Mouse (Mus musculus): ENCODE measurements around the gene Sftpa1. TPM values are rescaled to one million over a fixed set of nuclear protein-coding genes. Genes with fewer than 3 reads are reported as not detected.

Sftpa1 gene
- polyA plus RNA-seq, 3 experiments from 2014 or later, result not detected

- ATAC-seq, result no peak
Measured at GRCm38 (mm10) chr14:41162663-41163062, 31.1 kb downstream of the Sftpa1 start.

GRCm38 (mm10) chr14:41167278-41167677 lies 35.7 kb downstream of the Sftpa1 start:
- ATAC-seq, result no peak

GRCm38 (mm10) chr14:41168567-41168966 lies 37.0 kb downstream of the Sftpa1 start:
- no peak for ATAC-seq

GRCm38 (mm10) chr14:41170514-41170913 lies 38.9 kb downstream of the Sftpa1 start:
- no peak for ATAC-seq

- no peak for ATAC-seq
Measured at GRCm38 (mm10) chr14:41174802-41175201, 43.2 kb downstream of the Sftpa1 start.

GRCm38 (mm10) chr14:41185059-41185821 lies 53.7 kb downstream of the Sftpa1 start, which contains the start of gene Sftpd:
Gene Sftpd, minus strand, starts transcription at chr14:41185149.
- ATAC-seq, result no peak

Other genes with a start within 250 kb of the Sftpa1 start
- 1 to 10 TPM in 1 of 3 experiments, under 1 TPM in 2; 0.39 to 1.4 (median 0.71) TPM for gene Sh2d4b, start 238.5 kb upstream of the Sftpa1 start, polyA plus RNA-seq (2017; shearing (Covaris generic))
- gene Tspan14, start 165.0 kb upstream of the Sftpa1 start, polyA plus RNA-seq (2017; shearing (Covaris generic)), result 10 to 100 TPM; 52.1 to 82.3 (median 65.1) TPM
- gene Fam213a, start 118.0 kb upstream of the Sftpa1 start, polyA plus RNA-seq (2017; shearing (Covaris generic)), result 1 to 10 TPM; 8.0 to 9.7 (median 8.3) TPM
- gene Dydc2, start 62.6 kb upstream of the Sftpa1 start, polyA plus RNA-seq (2017; shearing (Covaris generic)), result not detected
- not detected for gene Dydc1, start 58.9 kb upstream of the Sftpa1 start, polyA plus RNA-seq (2017; shearing (Covaris generic))
- gene Mat1a, start 26.7 kb upstream of the Sftpa1 start, polyA plus RNA-seq (2017; shearing (Covaris generic)), result not detected
- not detected for gene Mbl1, start 19.7 kb downstream of the Sftpa1 start, polyA plus RNA-seq (2017; shearing (Covaris generic))
- gene Sftpd, start 53.4 kb downstream of the Sftpa1 start, polyA plus RNA-seq (2017; shearing (Covaris generic)), result not detected
- gene Gm2832, start 147.0 kb downstream of the Sftpa1 start, polyA plus RNA-seq (2017; shearing (Covaris generic)), result not detected
- gene Gm5798, start 216.8 kb downstream of the Sftpa1 start, polyA plus RNA-seq (2017; shearing (Covaris generic)), result not detected